Mouse (Mus musculus) ES-E14 (cell line): ENCODE measurements at regions not wholly inside any gene's neighbourhood (a gene's known extent, or its start where the extent isn't known, plus 50 kb on each side); places are given as distances from the start of the nearest gene placed in this dataset.

Experiments
- DNase-seq: peaks from one replicate; pipeline ENCODE4 v3.0.0-alpha.2; 2013; ENCODE audit warnings: low read depth, low spot score
- H3K27ac ChIP-seq: 2 replicates; pipeline ENCODE4 v1.5.1; 2012; ENCODE audit warnings: low read depth, mild to moderate bottlenecking, low read length, moderate library complexity, mixed read lengths; ENCODE audit not compliant: poor library complexity, insufficient read depth, severe bottlenecking
- H3K36me3 ChIP-seq: 2 replicates; pipeline ENCODE4 v1.6.1; 2012; ENCODE audit warnings: mild to moderate bottlenecking, low read length, moderate library complexity, mixed read lengths; ENCODE audit not compliant: control insufficient read depth, poor library complexity, insufficient read depth, severe bottlenecking
- H3K4me1 ChIP-seq, 2 experiments: fragments of 150-350 bp in 1 of 2; sonication (generic) in 1 of 2; 2 replicates each; pipeline ENCODE4 v1.6.1; 2012; ENCODE audit warnings: low read length in 2 of 2, mild to moderate bottlenecking in 1 of 2, mixed read lengths in 1 of 2; ENCODE audit not compliant: control insufficient read depth in 2 of 2, insufficient read depth in 2 of 2, poor library complexity in 1 of 2
- H3K4me3 ChIP-seq, 2 experiments: fragments of 150-350 bp in 1 of 2; sonication (generic) in 1 of 2; 2 replicates each; pipeline ENCODE4 v1.5.1; 2012; ENCODE audit warnings: low read length in 2 of 2, low read depth in 1 of 2, mild to moderate bottlenecking in 1 of 2, mixed read lengths in 1 of 2; ENCODE audit not compliant: insufficient read depth in 1 of 2, poor library complexity in 1 of 2, severe bottlenecking in 1 of 2
- H3K9ac ChIP-seq: 2 replicates; pipeline ENCODE4 v1.6.1; 2012; ENCODE audit warnings: low read depth, mild to moderate bottlenecking, low read length, mixed read lengths; ENCODE audit not compliant: poor library complexity, insufficient read depth, severe bottlenecking
- H3K9me3 ChIP-seq: fragments of 150-350 bp; sonication (generic); 2 replicates; pipeline ENCODE4 v1.6.1; 2012; ENCODE audit warnings: low read depth, mild to moderate bottlenecking, low read length; ENCODE audit not compliant: control insufficient read depth, insufficient read depth
- CHD2 ChIP-seq: IDR thresholded peaks from 2 replicates; pipeline ENCODE4 v1.6.1; 2014; ENCODE audit warnings: mild to moderate bottlenecking, low read depth, low read length, inconsistent platforms
- HCFC1 ChIP-seq: IDR thresholded peaks from 2 replicates; pipeline ENCODE4 v1.6.1; 2012; ENCODE audit warnings: low read length, inconsistent platforms, borderline replicate concordance; ENCODE audit not compliant: insufficient read depth
- MAFK ChIP-seq: IDR thresholded peaks from 2 replicates; pipeline ENCODE4 v1.6.1; 2014; ENCODE audit warnings: mild to moderate bottlenecking, low read depth, low read length, inconsistent platforms; ENCODE audit not compliant: insufficient read depth
- ZC3H11A ChIP-seq: IDR thresholded peaks from 2 replicates; pipeline ENCODE4 v1.6.1; 2012; ENCODE audit warnings: low read depth, mild to moderate bottlenecking, inconsistent platforms, low read length, borderline replicate concordance
- ZNF384 ChIP-seq: IDR thresholded peaks from 2 replicates; pipeline ENCODE4 v1.6.1; 2012; ENCODE audit warnings: low read depth, low read length, inconsistent platforms
- in situ Hi-C, 2 experiments: fragments of 600-800 bp; cut with MboI; formaldehyde crosslinking; loops; one replicate each; pipeline ENCODE4 v1.15.1; 2025; ENCODE audit warnings: low sequenced_read_pairs in 2 of 2, inconsistent platforms in 1 of 2; ENCODE audit not compliant: unreplicated experiment in 2 of 2

DNA sequence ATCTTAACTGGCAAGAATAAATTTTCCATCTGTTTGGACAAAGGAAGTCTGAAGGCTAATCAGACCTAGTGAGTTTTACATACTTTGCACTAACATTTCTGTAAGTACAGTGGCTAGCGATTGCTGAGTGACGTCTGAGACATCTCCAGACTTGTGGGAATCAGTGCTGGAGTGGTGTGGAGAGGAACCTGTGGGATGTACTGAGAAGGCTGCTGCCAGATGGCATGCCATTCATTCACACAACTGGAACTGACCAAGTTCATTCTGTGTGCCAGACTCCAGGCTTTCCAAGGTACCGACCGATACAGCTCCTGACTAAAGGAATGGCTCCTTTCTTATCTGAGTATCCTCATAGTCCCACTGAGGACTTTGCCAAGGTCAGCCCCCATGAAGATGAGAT lies 797.2 kb upstream of the Car8 start:
- DNase-seq: no peak
- Histone ChIP-seq H3K4me3 (no peak overlapping the region), H3K27ac (no peak overlapping the region), H3K9ac (no peak overlapping the region), H3K4me1 (0 out of 4 replicates have a peak, but pooled peaks cover 0 to 1% of the 10 kb centered on the region in 2 experiments), H3K9me3 (no peaks in the 10 kb centered on the region), H3K36me3 (no peaks in the 10 kb centered on the region)
- TF ChIP-seq HCFC1 (no peak), ZC3H11A (no peak), ZNF384 (no peak), CHD2 (no peak), MAFK (no peak)
- in situ Hi-C loops: no loop called here

DNA sequence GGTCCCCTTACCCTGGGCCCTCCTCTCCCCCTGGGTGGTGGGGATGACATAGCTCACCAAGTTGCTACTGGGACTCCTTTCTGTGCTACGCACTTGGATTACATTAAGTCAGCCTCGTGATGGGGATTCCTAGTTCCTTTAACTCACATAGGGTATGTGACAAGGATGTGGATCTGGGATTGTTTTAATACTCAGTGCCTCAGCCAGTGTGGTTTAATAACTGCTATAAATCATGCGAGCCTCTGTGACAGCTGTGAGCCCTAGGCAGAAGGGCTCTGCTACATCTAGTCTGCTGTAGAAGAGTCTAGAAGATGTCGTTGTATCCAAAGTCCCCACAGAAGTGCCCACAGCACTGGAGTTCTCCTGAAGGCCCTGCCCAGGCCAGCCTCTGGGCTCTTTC lies 796.5 kb upstream of the Car8 start:
- no peak overlapping the region for H3K27ac ChIP-seq
- 0 out of 4 replicates have a peak, but pooled peaks cover 0 to 1% of the 10 kb centered on the region in 2 experiments for H3K4me1 ChIP-seq
- in situ Hi-C loops: no loop called here
- H3K9ac ChIP-seq: no peak overlapping the region
- H3K36me3 ChIP-seq: no peaks in the 10 kb centered on the region
- no peak overlapping the region for H3K4me3 ChIP-seq
- TF ChIP-seq ZC3H11A: no peak
- no peak for TF ChIP-seq HCFC1
- no peak for TF ChIP-seq ZNF384
- no peak for TF ChIP-seq CHD2
- TF ChIP-seq MAFK: no peak
- no peak for DNase-seq
- no peaks in the 10 kb centered on the region for H3K9me3 ChIP-seq

DNA sequence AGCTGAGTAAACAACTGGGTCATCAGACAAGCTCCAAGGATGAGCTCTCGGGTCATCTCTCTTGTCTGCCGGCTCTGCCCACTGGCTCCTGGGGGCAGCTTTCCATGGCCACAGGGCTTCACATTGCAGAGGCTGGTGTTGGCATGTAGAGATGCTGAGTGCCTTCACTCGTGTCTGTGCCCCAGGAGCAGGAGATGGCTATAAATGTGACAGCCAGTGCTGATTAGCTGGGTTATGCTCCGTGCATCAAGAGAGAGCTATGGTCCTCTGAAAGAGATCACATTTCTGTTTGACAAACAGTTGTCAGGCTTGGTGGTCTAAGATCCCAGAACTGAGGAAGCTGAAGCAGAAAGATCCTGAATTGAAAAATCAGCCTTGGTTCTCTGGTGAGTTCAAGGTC lies 795.4 kb upstream of the Car8 start:
- H3K9me3 ChIP-seq: no peaks in the 10 kb centered on the region
- 0 out of 4 replicates have a peak, but pooled peaks cover 0 to 1% of the 10 kb centered on the region in 2 experiments for H3K4me1 ChIP-seq
- no peak overlapping the region for H3K4me3 ChIP-seq
- no peak for DNase-seq
- no peak overlapping the region for H3K9ac ChIP-seq
- in situ Hi-C loops: no loop called here
- TF ChIP-seq CHD2: no peak
- TF ChIP-seq HCFC1: no peak
- TF ChIP-seq ZC3H11A: no peak
- TF ChIP-seq ZNF384: no peak
- H3K36me3 ChIP-seq: no peaks in the 10 kb centered on the region
- no peak overlapping the region for H3K27ac ChIP-seq

DNA sequence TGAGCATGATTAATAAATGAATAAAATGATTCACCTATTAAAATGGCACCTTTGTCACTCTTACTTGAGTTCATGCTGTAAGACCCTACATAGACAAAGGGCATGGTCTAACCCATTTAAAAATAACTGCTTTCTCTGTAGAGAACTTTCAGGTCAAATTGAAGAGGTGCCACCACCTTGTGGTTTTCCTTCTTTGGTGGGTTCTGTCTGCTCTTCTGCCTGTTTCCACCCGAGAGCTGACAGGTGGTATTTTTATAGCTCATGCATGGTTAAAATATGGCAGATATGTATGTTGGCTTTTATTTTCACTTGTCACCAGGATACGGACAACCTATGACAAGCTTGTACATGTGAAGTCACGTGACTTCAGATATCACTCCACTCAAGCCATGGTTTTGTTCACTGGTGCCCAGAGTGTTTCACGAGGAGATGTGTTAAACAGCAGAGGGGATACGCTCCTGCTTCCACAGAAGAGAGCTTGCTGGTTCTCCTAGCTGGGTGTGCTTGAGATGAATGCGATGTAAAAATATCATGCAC lies 794.3 kb upstream of the Car8 start:
- no peak overlapping the region for H3K27ac ChIP-seq
- in situ Hi-C loops: no loop called here
- no peaks in the 10 kb centered on the region for H3K36me3 ChIP-seq
- no peak overlapping the region for H3K4me3 ChIP-seq
- no peaks in the 10 kb centered on the region for H3K9me3 ChIP-seq
- DNase-seq: no peak
- TF ChIP-seq MAFK (no peak), ZNF384 (no peak), ZC3H11A (no peak), HCFC1 (no peak), CHD2 (no peak)
- no peak overlapping the region for H3K9ac ChIP-seq
- peaks cover 0 to 3% of the 10 kb centered on the region in 2 experiments; a peak in 2 of 4 replicates for H3K4me1 ChIP-seq

DNA sequence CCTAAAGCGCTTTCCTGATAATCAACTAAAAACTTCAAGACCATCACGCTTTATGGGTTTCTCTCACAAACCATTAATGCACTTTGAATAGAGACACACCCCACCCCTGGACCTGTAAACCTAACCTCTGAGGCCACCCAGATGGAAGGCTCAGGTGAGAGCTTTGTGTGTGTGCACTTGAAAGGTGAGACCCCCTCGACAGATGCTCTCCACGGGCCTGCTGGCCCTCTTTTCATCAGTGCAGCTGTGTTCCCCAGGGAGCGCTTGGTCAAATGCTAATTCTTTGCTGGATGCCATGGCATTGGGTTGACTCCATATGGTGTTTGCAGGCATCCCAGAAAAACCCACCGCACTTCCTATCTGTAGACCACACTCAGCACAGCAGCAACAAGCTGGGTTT lies 792.8 kb upstream of the Car8 start:
- H3K36me3 ChIP-seq: no peaks in the 10 kb centered on the region
- H3K9ac ChIP-seq: no peak overlapping the region
- TF ChIP-seq ZC3H11A: no peak
- TF ChIP-seq HCFC1: no peak
- TF ChIP-seq ZNF384: no peak
- no peak for TF ChIP-seq CHD2
- no peak for TF ChIP-seq MAFK
- peaks cover 0 to 3% of the 10 kb centered on the region in 2 experiments; a peak in 2 of 4 replicates for H3K4me1 ChIP-seq
- H3K9me3 ChIP-seq: no peaks in the 10 kb centered on the region
- no peak for DNase-seq
- in situ Hi-C loops: no loop called here
- no peak overlapping the region for H3K27ac ChIP-seq
- H3K4me3 ChIP-seq: no peak overlapping the region
